In the genomic region with DNA sequence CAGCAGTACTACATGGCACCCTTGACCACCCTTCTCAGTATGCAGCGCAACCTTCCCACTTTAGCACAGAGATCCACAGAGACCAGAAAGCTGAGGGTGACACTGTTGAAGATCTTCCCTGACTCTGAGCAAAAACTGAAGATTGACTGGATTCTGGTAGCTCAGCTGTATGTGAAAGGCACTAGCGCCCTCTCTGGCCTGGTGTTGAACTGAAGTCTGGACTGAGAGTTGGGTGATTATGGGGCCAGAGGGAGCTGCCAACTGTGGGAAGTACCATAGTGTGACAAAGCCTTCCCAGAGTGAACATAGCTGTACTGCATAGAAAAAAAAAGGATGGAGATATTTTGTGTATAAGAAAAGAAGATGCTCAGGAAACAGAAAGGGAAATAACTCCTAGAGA, we compare ENCODE assay signal across 13 mouse cellular contexts.
A peak's percentile ranks its signal among the peaks of the same experiment; 100 is the strongest.
DNase-seq lines count a peak whose midpoint lies in the region; TF ChIP-seq lines count a peak whose summit lies in the region.
"Had no signal": no experiment of that assay in that cellular context is flagged by ENCODE, and none has a peak within 500 bp of the region (broad histone marks: within the 10 kb centered on the region; RNA-seq: fewer than 3 reads in every experiment).

No protein-coding gene starts in this region.

- TF ChIP-seq POLR2A in brain, embryonic 14.5 days (IDR thresholded peaks at IDR 0.05; ENCODE audit: borderline replicate concordance, extremely low read depth, insufficient read depth, insufficient read length, poor library complexity, severe bottlenecking) = no peak

- TF ChIP-seq CTCF in brain, embryonic 14.5 days (IDR thresholded peaks at IDR 0.05; ENCODE audit: borderline replicate concordance, extremely low read depth, insufficient read depth, insufficient read length) = peak; percentile 19; the same call in 1 of the 2 replicates

- DNase-seq in cerebellum, postnatal 10 days = peak; percentile 80 to 82
- no peak for DNase-seq in cerebellum, adult 9-11 months
- peak; percentile 13 for DNase-seq in kidney, postnatal 10 days
- DNase-seq in kidney, adult 8-10 months = no peak
- DNase-seq in A20 (ENCODE audit: low read depth, low spot score) = peak; percentile 16
- peak; percentile 3 for DNase-seq in brain, embryonic 14.5 days (ENCODE audit: low read depth)
- DNase-seq in layer of hippocampus, adult 9-11 months = no peak
- DNase-seq in left cerebral cortex, adult 18-20 months (ENCODE audit: low spot score in 2 of 2) = no peak
- DNase-seq: cerebellum, adult 8-10 months; gastrocnemius, postnatal 10 days; kidney, postnatal 36 days; right cerebral cortex, postnatal 25 days; thymus, adult 2 months had no signal

Comparison
In these comparisons a context has a peak if more than half of its experiments do, and no peak if none do; other contexts are left out.
1. DNase-seq: peak in cerebellum, postnatal 10 days (2 of 2), kidney, postnatal 10 days (single experiment), A20 (single experiment) and brain, embryonic 14.5 days (single experiment); none in cerebellum, adult 9-11 months (single experiment), kidney, adult 8-10 months (0 of 2), layer of hippocampus, adult 9-11 months (single experiment) and left cerebral cortex, adult 18-20 months (0 of 2).